Mouse (Mus musculus): Measurements from ENCODE around the gene Nlrp1a.
A peak's percentile ranks its signal among the peaks of the same experiment; 100 is the strongest.

Nlrp1a gene

DNA sequence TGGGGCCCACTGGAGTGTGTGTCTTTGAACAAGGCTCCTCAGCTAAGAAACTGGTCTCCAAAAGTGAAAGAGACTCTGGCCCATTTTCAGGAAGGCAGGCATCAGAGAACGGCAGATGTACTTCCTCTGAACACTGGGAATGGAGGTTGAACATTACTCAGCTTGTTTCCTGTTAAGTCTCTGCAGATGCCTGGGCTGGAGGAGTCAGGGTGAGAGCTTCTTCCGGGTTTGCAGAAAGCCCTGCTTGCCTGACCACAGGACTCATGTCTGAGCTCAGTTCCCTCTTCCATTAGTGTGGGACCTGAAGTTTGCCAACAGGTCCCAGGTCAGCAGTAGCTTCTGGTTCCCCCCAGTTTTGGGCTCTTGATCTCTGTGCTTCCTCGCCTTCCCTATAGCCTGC is at the start of gene Nlrp1a:
Nlrp1a (minus strand) TSS at position 44 of the 400 bp plus-strand sequence.
- no peak for DNase-seq (ENCODE audit: low read depth, low spot score)

DNA sequence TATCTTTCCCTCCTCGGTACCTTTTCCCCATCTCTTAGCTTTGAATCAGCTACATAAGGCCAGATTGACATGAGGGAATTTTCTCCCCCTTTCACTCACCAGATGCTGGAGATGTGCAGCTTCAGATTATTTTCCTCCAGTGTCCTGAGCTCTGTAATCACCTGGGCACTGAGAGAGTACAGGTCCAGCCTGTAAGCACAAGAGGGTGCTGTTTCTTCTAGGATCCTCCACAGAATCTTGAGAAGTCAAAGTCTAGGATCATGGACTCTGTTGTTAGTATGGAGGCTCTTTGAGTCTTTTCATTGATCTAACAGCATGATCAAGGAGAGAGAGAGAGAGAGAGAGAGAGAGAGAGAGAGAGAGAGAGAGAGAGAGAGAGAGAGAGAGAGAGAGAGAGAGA is 25.1 kb upstream of the Nlrp1a start:
- DNase-seq (ENCODE audit: low read depth, low spot score): no peak

- DNase-seq (ENCODE audit: low read depth, low spot score): no peak
Measured at GRCm38 (mm10) chr11:71164139-71164538, 19.6 kb upstream of the Nlrp1a start.

- DNase-seq (ENCODE audit: low read depth, low spot score): no peak
Measured at GRCm38 (mm10) chr11:71159439-71160136, 15.1 kb upstream of the Nlrp1a start.

GRCm38 (mm10) chr11:71155272-71155671 is 10.8 kb upstream of the Nlrp1a start:
- DNase-seq (ENCODE audit: low read depth, low spot score): no peak

DNA sequence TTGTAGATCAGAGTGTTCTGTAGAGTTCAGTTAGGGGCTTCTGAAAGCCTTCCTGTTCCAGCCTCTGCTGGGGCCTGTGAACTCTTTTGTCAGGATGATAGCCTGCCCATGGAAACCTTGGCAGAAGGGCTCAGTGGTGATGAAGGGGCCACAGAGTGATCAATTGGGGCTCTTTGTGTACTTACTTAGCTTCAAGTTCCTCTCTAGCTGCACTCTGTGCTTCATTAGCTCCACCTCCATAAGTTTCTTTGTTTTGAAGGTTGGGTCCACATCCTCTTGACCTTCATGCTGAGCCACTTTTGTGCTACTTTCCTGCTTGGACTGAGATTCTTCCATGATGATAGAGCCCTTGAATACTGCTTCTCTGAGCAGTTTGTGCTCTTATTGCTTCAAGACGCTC is 2.5 kb downstream of the Nlrp1a start:
- no peak for DNase-seq (ENCODE audit: low read depth, low spot score)

GRCm38 (mm10) chr11:71107128-71107527 is 37.4 kb downstream of the Nlrp1a start:
- no peak for DNase-seq (ENCODE audit: low read depth, low spot score)

DNA sequence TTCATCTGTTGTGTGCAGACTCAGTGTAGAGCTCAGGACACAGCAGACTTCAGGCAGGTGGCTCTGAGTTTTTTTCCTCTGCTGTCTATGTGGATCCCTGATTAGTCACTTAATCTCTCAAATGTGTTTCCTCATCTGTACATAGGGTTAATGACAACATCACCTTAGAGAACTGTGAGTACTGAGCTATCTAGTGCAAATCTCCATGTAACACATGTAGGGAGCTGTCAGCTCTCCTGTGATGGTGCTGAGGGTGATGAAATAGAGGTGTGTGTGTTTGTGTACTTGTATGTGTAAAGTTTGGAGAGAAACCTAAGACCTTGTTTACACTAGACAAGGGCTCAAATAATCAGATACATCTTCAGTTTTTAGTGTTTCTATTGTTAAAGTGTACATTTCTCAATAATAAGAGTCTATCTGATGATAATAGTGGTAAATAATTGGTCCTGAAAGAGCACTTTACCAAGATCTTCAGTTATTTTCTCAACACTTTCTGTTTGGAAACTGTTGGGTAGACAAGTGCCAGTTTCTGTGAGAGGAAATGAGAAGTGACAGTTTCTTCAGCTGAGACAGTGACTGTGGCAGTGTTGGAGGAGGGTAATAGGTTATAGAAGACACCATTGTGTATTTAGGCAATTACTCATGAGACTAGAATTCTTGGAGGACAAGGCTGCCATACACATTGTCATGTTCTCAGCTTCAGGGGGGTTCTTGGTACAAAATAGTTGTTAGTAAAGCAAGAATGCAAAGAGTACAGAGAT is 38.1 kb downstream of the Nlrp1a start:
- DNase-seq (ENCODE audit: low read depth, low spot score): no peak

- DNase-seq (ENCODE audit: low read depth, low spot score): no peak
Measured at GRCm38 (mm10) chr11:71103931-71104330, 40.6 kb downstream of the Nlrp1a start.

GRCm38 (mm10) chr11:71076342-71076741 is 68.2 kb downstream of the Nlrp1a start:
- DNase-seq (ENCODE audit: low read depth, low spot score): no peak

DNA sequence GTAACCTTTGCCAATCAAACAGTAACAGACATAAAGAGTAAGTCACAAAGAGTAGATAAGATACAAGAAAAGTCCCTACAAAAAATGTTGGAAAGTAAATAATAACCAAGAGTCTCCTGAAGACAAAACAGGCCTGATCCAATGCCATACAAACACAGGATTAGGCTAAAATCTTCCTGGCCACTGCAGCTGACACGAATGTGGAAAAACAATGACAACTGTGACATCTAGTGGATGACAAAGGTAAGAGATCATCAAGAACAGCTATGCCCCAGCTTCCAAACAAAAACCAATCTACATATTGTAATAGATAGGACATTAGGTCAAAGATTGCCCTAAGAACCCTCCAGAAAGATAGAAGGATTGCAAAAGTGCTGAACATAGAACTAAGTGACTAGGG is 92.0 kb downstream of the Nlrp1a start:
- peak; percentile 26 for DNase-seq (ENCODE audit: low read depth, low spot score)

All from brain, embryonic 18.5 days (tissue).